Mouse (Mus musculus) midbrain, embryonic 14.5 days (tissue): ENCODE results near the gene Zfp184. TPM values are rescaled to one million over a fixed set of nuclear protein-coding genes. Genes with fewer than 3 reads are reported as not detected.

ENCODE experiments used
- ATAC-seq: fragments of 200-750 bp; cut with Nextera tagmentation; 2 replicates; pipeline ENCODE4 v1.8.0; 2017; ENCODE audit warnings: moderate number of reproducible peaks, moderate library complexity; ENCODE audit not compliant: low FRiP score, low TSS enrichment
- DNase-seq: peaks from one replicate; pipeline ENCODE4 v3.0.0-alpha.2; 2015
- H3K27ac ChIP-seq: fragments of 300-500 bp; sonication (generic); replicated peaks from 2 replicates; pipeline ENCODE4 v1.5.1; 2014; ENCODE audit warnings: mild to moderate bottlenecking, low read depth, low read length, moderate library complexity
- H3K27me3 ChIP-seq: fragments of 300-500 bp; sonication (generic); 2 replicates; pipeline ENCODE4 v1.6.1; 2014; ENCODE audit warnings: low read length, control low read depth, mixed read lengths; ENCODE audit not compliant: control insufficient read depth, insufficient read depth
- H3K36me3 ChIP-seq: fragments of 300-500 bp; sonication (generic); 2 replicates; pipeline ENCODE4 v1.6.1; 2014; ENCODE audit warnings: low read length, control low read depth; ENCODE audit not compliant: control insufficient read depth, insufficient read depth
- H3K4me1 ChIP-seq: fragments of 300-500 bp; sonication (generic); 2 replicates; pipeline ENCODE4 v1.6.1; 2014; ENCODE audit warnings: mild to moderate bottlenecking, antibody characterized with exemption, low read length, control low read depth; ENCODE audit not compliant: control insufficient read depth, insufficient read depth
- H3K4me2 ChIP-seq: fragments of 300-500 bp; sonication (generic); 2 replicates; pipeline ENCODE4 v1.6.1; 2014; ENCODE audit warnings: mild to moderate bottlenecking, low read length, moderate library complexity
- H3K4me3 ChIP-seq: fragments of 300-500 bp; sonication (generic); replicated peaks from 2 replicates; pipeline ENCODE4 v1.5.1; 2014; ENCODE audit warnings: low read depth, low read length
- H3K9ac ChIP-seq: fragments of 300-500 bp; sonication (generic); replicated peaks from 2 replicates; pipeline ENCODE4 v1.6.1; 2014; ENCODE audit warnings: mild to moderate bottlenecking, low read length, moderate library complexity
- H3K9me3 ChIP-seq: fragments of 300-500 bp; sonication (generic); 2 replicates; pipeline ENCODE4 v1.6.1; 2016; ENCODE audit warnings: low read length, control low read depth, mixed read lengths; ENCODE audit not compliant: control insufficient read depth
- WGBS: fragments of 180-500 bp; shearing (Covaris S2); extraction: QIAGEN DNeasy Blood & Tissue Kit; methylation state at CpG from one replicate; pipeline ENCODE4 v1.1.7; 2014; 5-methylcytosine and 5-hydroxymethylcytosine counted together
- polyA plus RNA-seq: library from polyadenylated mRNA; unstranded; fragments of >200 nt; fragmentation: Nextera tagmentation; extraction: Ambion mirVana; gene quantifications from 2 replicates; pipeline ENCODE4 v1.2.1, GENCODE M21; 2014

The Zfp184 gene
- polyA plus RNA-seq, 1 experiment from 2014 or later: 18.2 TPM

GRCm38 (mm10) chr13:21992550-21992949 lies 47.7 kb downstream of the Zfp184 start:
- Histone ChIP-seq H3K4me2 (no peak overlapping the region), H3K4me1 (0 out of 2 replicates have a peak, but pooled peaks cover 3% of the 10 kb centered on the region), H3K9ac (no peak overlapping the region), H3K9me3 (no peaks in the 10 kb centered on the region), H3K27me3 (peaks cover 52% of the 10 kb centered on the region), H3K4me3 (no peak overlapping the region), H3K36me3 (no peaks in the 10 kb centered on the region), H3K27ac (no peak overlapping the region)
- 85% methylated on average over 5 of the region's 5 CpGs for WGBS
- ATAC-seq (no peak), DNase-seq (no peak)

DNA sequence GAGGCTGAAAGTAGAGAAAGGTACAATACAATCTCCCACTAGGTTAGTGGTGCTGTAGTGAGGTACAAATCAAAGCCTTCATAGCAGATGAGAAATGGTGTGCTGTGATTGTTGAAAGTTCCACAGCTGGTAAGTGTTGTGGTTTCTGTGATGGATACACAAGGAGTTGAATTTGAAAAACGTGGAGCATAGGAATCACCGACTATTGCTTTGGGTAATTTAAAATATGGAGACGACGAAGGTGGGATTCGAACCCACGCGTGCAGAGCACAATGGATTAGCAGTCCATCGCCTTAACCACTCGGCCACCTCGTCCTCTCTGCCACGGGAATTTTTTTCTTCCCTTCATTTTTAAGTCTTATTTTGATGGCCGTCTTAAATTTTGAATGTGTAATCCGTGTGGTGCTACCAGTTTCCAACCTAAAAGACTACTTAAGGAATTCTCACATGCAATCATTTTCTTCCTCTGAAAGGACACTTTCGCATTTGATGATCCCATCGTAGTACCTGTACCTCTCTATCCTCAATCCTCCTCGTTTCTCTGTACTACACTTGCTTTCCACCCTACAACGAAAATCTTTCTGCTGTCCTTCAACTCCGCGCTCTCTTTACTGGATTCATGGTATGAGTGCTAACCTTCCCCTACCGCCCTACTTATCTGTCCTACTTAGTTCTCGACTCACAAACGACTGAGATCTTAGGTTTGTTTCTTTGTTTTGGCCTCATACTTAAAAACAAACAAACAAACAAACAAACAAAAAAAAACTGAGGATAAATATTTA lies 49.3 kb downstream of the Zfp184 start:
- DNase-seq (peak; percentile 44), ATAC-seq (no peak)
- Histone ChIP-seq H3K4me2 (no peak overlapping the region), H3K36me3 (no peaks in the 10 kb centered on the region), H3K27ac (no peak overlapping the region), H3K4me1 (0 out of 2 replicates have a peak, but pooled peaks cover 3% of the 10 kb centered on the region), H3K27me3 (peaks cover 68% of the 10 kb centered on the region), H3K9ac (no peak overlapping the region), H3K4me3 (no peak overlapping the region), H3K9me3 (no peaks in the 10 kb centered on the region)
- WGBS: 1% methylated on average over 22 of the region's 22 CpGs

- Histone ChIP-seq H3K9ac (no peak overlapping the region), H3K4me1 (0 out of 2 replicates have a peak, but pooled peaks cover 3% of the 10 kb centered on the region), H3K27me3 (peaks cover 76% of the 10 kb centered on the region), H3K36me3 (no peaks in the 10 kb centered on the region), H3K4me2 (peak overlapping the region; percentile 47), H3K27ac (no peak overlapping the region), H3K9me3 (no peaks in the 10 kb centered on the region), H3K4me3 (peak overlapping the region; percentile 21)
- ATAC-seq (no peak), DNase-seq (peak; percentile 55)
- 6% methylated on average over 8 of the region's 8 CpGs for whole genome bisulfite sequencing
Observed at GRCm38 (mm10) chr13:21994896-21995295, 50.0 kb downstream of the Zfp184 start.

GRCm38 (mm10) chr13:21995331-21995914 lies 50.5 kb downstream of the Zfp184 start:
- H3K36me3 ChIP-seq: no peaks in the 10 kb centered on the region
- H3K4me1 ChIP-seq: 0 out of 2 replicates have a peak, but pooled peaks cover 3% of the 10 kb centered on the region
- H3K4me2 ChIP-seq: peak overlapping the region; percentile 47
- ATAC-seq (0 out of 2 replicates have a peak, but pooled peaks have one; percentile 31), DNase-seq (peak; percentile 50)
- H3K27me3 ChIP-seq: peaks cover 78% of the 10 kb centered on the region
- H3K9me3 ChIP-seq: no peaks in the 10 kb centered on the region
- H3K9ac ChIP-seq: no peak overlapping the region
- H3K27ac ChIP-seq: no peak overlapping the region
- WGBS: 1% methylated on average over 21 of the region's 21 CpGs
- H3K4me3 ChIP-seq: peak overlapping the region; percentile 21

DNA sequence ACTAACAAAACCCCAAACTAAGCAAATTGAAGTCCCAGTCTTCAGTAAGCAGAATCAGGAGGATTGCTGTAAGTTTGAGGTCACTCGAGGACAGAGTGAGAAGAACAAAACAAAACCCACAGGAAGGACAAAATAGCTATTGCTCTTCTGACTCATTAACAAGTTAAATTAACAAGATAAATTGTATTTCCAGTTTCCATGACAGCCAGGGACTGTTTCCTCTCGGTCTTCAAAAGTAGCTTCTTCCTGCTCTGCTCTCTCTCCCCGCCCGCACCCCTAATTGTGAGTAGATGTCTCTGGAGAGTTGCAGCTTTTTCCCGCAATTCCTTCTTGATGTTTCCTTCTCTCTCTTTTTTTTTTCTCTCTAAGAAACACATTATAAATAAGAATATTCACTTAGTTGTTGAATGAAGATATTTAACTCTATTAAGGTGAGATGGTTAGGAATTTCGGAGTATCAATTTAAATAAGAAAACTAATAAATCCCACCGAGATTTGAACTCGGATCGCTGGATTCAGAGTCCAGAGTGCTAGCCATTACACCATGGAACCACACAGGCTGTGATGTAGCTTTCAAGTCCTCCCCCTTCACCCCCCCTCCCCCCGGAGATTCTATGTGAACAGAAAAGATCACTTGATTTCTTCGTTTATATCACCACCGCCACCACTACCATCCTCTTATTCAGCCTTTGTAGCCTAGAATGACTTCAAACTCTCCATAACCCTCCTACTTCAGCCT lies 51.4 kb downstream of the Zfp184 start:
- ATAC-seq (no peak), DNase-seq (peak; percentile 55)
- Histone ChIP-seq H3K36me3 (no peaks in the 10 kb centered on the region), H3K9me3 (no peaks in the 10 kb centered on the region), H3K9ac (no peak overlapping the region), H3K4me2 (peak overlapping the region; percentile 30), H3K4me3 (no peak overlapping the region; the same call in 1 of the 2 replicates), H3K4me1 (0 out of 2 replicates have a peak, but pooled peaks cover 3% of the 10 kb centered on the region), H3K27me3 (peaks cover 84% of the 10 kb centered on the region), H3K27ac (no peak overlapping the region)
- 2% methylated on average over 12 of the region's 12 CpGs for WGBS

DNA sequence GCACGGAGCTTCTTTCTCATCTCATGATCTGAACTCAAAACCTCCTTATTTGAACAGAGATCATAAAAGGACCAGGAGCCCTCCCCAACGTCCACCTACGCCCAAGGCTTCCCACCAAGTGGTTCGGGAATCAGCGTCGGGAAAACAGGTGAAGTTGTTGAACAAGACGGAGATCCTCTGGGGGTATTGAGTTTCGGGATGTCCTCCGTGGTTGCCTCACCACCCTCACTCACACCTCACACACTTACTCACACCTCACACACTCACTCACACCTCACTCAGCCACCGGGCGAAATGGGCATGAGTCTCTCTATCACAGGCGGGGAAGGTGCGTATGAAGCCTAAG lies 51.9 kb downstream of the Zfp184 start:
- Histone ChIP-seq H3K27me3 (peaks cover 85% of the 10 kb centered on the region), H3K27ac (no peak overlapping the region), H3K4me2 (peak overlapping the region; percentile 30), H3K36me3 (no peaks in the 10 kb centered on the region), H3K4me3 (no peak overlapping the region; the same call in 1 of the 2 replicates), H3K9ac (no peak overlapping the region), H3K4me1 (0 out of 2 replicates have a peak, but pooled peaks cover 3% of the 10 kb centered on the region), H3K9me3 (no peaks in the 10 kb centered on the region)
- 1% methylated on average over 13 of the region's 13 CpGs for WGBS
- no peak for ATAC-seq
- DNase-seq: no peak

GRCm38 (mm10) chr13:21997201-21997820 lies 52.4 kb downstream of the Zfp184 start:
- H3K36me3 ChIP-seq: no peaks in the 10 kb centered on the region
- peak overlapping the region; percentile 30 for H3K4me2 ChIP-seq
- H3K27ac ChIP-seq: no peak overlapping the region
- no peak overlapping the region; the same call in 1 of the 2 replicates for H3K4me3 ChIP-seq
- no peak for ATAC-seq
- DNase-seq: peak; percentile 40
- under 1% methylated on average over 21 of the region's 21 CpGs for WGBS
- no peak overlapping the region for H3K9ac ChIP-seq
- H3K27me3 ChIP-seq: peaks cover 89% of the 10 kb centered on the region
- no peaks in the 10 kb centered on the region for H3K9me3 ChIP-seq
- H3K4me1 ChIP-seq: 0 out of 2 replicates have a peak, but pooled peaks cover 3% of the 10 kb centered on the region

DNA sequence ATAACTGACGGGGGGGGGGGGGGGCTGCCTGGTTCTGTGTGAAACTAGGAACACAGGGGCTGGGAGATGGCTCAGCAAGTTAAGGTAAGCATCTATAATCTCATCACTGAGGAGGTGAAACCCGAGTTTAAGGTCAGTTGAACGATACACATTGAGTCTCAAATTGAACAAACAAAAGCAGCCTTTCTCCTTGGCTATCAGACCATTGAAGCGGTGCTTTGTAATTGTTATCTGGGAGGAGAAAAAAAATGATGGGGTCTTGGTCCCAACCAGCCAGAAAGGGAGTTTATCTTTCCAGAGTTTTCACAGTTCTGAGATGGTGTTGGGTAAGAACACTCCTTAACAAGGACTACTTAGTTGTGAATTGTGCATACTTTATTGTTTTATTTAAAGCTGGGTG lies 52.9 kb downstream of the Zfp184 start:
- 5% methylated on average over 4 of the region's 4 CpGs for WGBS
- no peak for ATAC-seq

More for the DNA sequence above, 52.9 kb downstream of the Zfp184 start:
- Histone ChIP-seq H3K4me2 (no peak overlapping the region), H3K36me3 (no peaks in the 10 kb centered on the region), H3K27ac (no peak overlapping the region), H3K27me3 (peaks cover 92% of the 10 kb centered on the region), H3K4me3 (no peak overlapping the region), H3K9me3 (no peaks in the 10 kb centered on the region), H3K4me1 (0 out of 2 replicates have a peak, but pooled peaks cover 3% of the 10 kb centered on the region), H3K9ac (no peak overlapping the region)
- DNase-seq: no peak
